Mouse (Mus musculus) megakaryocyte, embryonic 14.5 days (primary cell): ENCODE results near the gene Ptpro.

ENCODE experiments used
- FLI1 ChIP-seq: IDR thresholded peaks from 2 replicates; pipeline ENCODE4 v1.6.1; 2012; ENCODE audit warnings: low read length, inconsistent platforms, mixed read lengths
- GATA1 ChIP-seq: IDR thresholded peaks from 3 replicates; pipeline ENCODE4 v1.6.1; 2012; ENCODE audit warnings: mixed read lengths, low read length, inconsistent platforms, borderline replicate concordance

DNA sequence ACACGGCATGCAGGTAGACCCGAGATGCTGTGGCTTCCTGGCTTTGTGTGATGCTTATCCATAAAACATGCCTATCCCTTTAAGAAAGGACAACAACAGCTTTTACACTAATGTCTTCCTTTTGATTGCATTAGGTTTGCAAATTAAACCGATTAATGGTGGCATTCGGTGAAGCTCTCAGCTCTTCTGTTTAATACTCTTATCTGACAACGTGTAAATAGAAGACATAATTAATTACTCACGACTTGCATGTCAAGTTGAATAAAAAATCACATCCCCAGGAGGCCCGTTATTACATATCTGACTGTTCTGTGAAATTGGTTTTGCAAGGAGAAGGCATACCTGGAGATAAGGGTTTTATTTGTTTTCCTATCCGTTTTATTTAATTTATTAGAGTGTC is 15.9 kb downstream of the Ptpro start:
- TF ChIP-seq GATA1 (no peak), FLI1 (no peak)
